Mouse (Mus musculus) fibroblast of lung, adult 2 months (primary cell): ENCODE data around the gene Arfgef2.

Experiments
- DNase-seq: peaks from one replicate; pipeline ENCODE4 v3.0.0-alpha.2; 2011; ENCODE audit warnings: low read depth

Arfgef2 gene

GRCm38 (mm10) chr2:166859214-166859613 is 53.8 kb downstream of the Arfgef2 start:
- peak; percentile 15 for DNase-seq

GRCm38 (mm10) chr2:166862505-166862904 is 57.1 kb downstream of the Arfgef2 start:
- DNase-seq: peak; percentile 10

- no peak for DNase-seq
These were observed 60.1 kb downstream of the Arfgef2 start for GRCm38 (mm10) chr2:166865476-166865875.

GRCm38 (mm10) chr2:166870271-166870865 is 65.0 kb downstream of the Arfgef2 start:
- DNase-seq: no peak

GRCm38 (mm10) chr2:166870899-166871298 is 65.5 kb downstream of the Arfgef2 start:
- no peak for DNase-seq

GRCm38 (mm10) chr2:166874675-166875280 is 69.4 kb downstream of the Arfgef2 start:
- no peak for DNase-seq

- no peak for DNase-seq
These were observed 70.2 kb downstream of the Arfgef2 start for GRCm38 (mm10) chr2:166875561-166875960.

- DNase-seq: no peak
These were observed 70.9 kb downstream of the Arfgef2 start for GRCm38 (mm10) chr2:166876331-166876730.

- DNase-seq: no peak
These were observed 79.7 kb downstream of the Arfgef2 start for GRCm38 (mm10) chr2:166885066-166885465.

GRCm38 (mm10) chr2:166885619-166886018 is 80.2 kb downstream of the Arfgef2 start:
- DNase-seq: no peak

- DNase-seq: no peak
These were observed 80.8 kb downstream of the Arfgef2 start for GRCm38 (mm10) chr2:166886231-166886630.

GRCm38 (mm10) chr2:166887816-166888215 is 82.4 kb downstream of the Arfgef2 start:
- no peak for DNase-seq

- no peak for DNase-seq
These were observed 86.0 kb downstream of the Arfgef2 start for GRCm38 (mm10) chr2:166891366-166891880.

- no peak for DNase-seq
These were observed 86.8 kb downstream of the Arfgef2 start for GRCm38 (mm10) chr2:166892158-166892680.

- no peak for DNase-seq
These were observed 87.6 kb downstream of the Arfgef2 start for GRCm38 (mm10) chr2:166893036-166893435.

GRCm38 (mm10) chr2:166896368-166896767 is 91.0 kb downstream of the Arfgef2 start:
- DNase-seq: no peak

- DNase-seq: no peak
These were observed 91.6 kb downstream of the Arfgef2 start for GRCm38 (mm10) chr2:166896974-166897373.

GRCm38 (mm10) chr2:166899161-166899560 is 93.8 kb downstream of the Arfgef2 start:
- DNase-seq: no peak

GRCm38 (mm10) chr2:166899746-166900145 is 94.4 kb downstream of the Arfgef2 start:
- DNase-seq: no peak

GRCm38 (mm10) chr2:166900792-166901505 is 95.6 kb downstream of the Arfgef2 start:
- DNase-seq: no peak

- no peak for DNase-seq
These were observed 98.4 kb downstream of the Arfgef2 start for GRCm38 (mm10) chr2:166903719-166904282.

- peak; percentile 81 for DNase-seq
These were observed 100.5 kb downstream of the Arfgef2 start, which contains the start of gene Cse1l for GRCm38 (mm10) chr2:166905711-166906522. Gene Cse1l, plus strand, starts transcription at chr2:166906040.
